Mouse (Mus musculus): ENCODE results near the gene Mfap3.

Mfap3 gene

DNA sequence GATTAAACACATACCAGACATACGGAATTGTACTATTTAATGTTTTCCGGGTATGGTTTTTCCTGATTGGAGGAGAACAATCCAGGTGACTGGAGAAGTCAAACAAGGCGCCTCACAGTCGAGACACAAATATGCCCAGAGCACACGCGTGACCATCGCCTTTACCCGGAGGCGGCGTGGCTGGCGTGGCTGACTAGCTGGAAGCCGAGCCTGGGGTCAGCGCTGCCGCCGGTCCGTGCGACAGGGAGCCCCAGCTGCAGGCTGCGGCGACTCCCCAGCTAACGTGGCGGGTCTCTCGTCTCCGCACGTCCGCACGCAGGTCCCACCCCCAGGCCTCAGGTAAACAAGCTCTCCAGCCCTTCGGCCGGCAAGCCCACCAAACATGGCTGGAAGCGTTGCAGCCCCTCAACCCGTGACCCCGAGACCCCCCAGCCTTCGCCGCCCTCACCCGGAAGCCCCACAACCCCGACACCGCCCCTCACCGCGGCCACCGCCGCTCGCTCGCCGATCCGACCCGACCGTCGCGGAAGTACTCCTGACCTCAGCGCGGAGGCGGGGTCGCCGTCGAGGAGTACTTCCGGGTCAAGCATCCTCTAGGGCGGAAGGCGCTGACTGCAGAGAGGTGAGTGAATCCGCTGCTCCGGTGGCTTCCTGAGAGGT is at the start of gene Mfap3, which contains the start of gene Fam114a2:
Gene Mfap3 (plus strand): TSS at position 574 of the 660 bp plus-strand sequence.
Gene Fam114a2 (minus strand): TSS at position 527 of the 660 bp plus-strand sequence.
- in situ Hi-C loops (cut with MboI; ENCODE audit: low pct_unique_long_range_greater_than_20kb in 1 of 2, low sequenced_read_pairs in 2 of 2, unreplicated experiment in 1 of 2): no loop called here

DNA sequence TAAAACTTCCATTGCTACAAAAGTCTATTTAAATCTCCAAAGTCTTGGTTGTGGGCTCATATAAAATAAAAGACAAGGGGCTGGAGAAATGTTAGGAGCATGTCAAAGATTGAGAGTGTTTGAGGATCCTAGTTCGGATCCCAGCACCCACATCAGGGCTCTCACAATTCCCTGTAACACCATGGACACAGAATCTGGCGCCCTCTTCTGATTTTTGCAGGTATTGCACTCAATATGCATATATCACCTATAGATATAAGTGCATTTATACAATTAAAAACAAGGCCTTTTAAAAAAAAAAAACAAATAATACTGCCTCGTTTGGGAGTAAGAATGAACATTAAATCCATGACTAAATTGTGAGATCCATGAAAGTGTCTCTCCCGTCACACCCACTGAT is 49.8 kb upstream of the Mfap3 start:
- in situ Hi-C loops (cut with MboI; ENCODE audit: low pct_unique_long_range_greater_than_20kb in 1 of 2, low sequenced_read_pairs in 2 of 2, unreplicated experiment in 1 of 2): no loop called here

DNA sequence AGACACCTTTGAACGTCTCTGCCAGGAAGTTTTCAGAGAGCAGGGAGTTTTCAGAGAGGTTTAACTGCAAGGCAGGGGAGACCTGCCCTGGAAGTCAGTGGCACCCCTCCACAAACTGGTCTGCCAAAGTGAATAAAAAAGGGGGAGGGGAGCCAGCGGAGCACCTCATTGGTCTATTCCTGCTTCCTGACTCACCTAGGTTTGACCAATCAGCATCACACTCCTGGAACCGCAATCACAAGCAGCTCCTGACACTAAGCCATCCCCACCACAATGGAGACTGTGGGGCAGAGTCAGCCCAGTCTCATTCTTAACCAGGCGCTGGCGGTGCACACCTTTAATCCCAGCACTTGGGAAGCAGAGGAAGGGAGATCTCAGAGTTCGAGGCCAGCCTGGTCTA is 48.4 kb upstream of the Mfap3 start:
- in situ Hi-C loops (cut with MboI; ENCODE audit: low pct_unique_long_range_greater_than_20kb in 1 of 2, low sequenced_read_pairs in 2 of 2, unreplicated experiment in 1 of 2): no loop called here

DNA sequence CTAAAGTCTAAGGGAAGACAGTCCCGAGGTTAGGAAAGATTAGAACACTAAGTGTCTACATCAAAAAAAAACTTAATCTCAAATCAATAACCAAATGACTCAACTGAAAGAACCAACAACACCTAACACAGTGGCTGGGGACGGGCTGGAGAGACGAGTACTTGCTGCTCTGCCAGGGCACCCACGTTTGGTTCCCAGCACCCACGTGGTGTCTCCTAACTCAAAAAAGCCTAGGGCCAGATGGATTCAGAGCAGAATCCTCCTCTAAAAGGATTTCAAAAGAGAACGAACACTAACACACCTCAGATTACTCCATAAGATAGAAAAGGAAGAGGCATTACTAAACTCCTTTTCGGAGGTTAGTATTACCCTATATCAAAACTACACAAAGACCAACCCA is 47.5 kb upstream of the Mfap3 start:
- in situ Hi-C loops (cut with MboI; ENCODE audit: low pct_unique_long_range_greater_than_20kb in 1 of 2, low sequenced_read_pairs in 2 of 2, unreplicated experiment in 1 of 2): no loop called here

DNA sequence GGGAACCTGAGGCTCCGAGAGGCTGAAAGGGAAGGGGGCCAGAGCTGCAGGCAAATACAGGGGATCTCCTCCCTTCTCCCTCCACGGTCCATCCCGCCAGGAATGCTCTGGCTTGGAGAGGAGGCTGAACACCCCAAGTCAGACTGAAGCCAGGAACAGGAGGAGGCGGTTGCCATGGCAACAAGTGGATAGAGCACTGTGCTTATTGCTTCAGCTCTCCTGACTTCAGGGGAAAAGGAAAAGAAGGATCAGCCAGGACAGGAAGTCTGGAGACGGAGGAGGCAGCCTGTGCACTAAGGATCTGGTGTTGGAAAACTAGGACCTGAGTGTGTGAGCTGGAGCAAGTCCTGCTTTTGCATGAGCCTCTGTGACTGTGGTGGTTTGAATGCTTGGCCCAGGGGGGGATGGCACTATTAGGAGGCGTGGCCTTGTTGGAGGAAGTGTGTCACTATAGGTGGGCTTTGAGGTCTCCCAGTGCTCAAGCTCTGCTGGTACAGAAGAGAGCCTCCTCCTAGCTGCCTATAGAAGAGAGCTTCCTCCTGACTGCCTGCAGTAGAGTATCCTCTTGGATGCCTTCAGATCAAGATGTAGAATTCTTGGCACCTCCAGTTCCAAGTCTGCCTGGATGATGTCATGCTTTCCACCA is 44.0 kb upstream of the Mfap3 start:
- in situ Hi-C loops (cut with MboI; ENCODE audit: low pct_unique_long_range_greater_than_20kb in 1 of 2, low sequenced_read_pairs in 2 of 2, unreplicated experiment in 1 of 2): no loop called here

DNA sequence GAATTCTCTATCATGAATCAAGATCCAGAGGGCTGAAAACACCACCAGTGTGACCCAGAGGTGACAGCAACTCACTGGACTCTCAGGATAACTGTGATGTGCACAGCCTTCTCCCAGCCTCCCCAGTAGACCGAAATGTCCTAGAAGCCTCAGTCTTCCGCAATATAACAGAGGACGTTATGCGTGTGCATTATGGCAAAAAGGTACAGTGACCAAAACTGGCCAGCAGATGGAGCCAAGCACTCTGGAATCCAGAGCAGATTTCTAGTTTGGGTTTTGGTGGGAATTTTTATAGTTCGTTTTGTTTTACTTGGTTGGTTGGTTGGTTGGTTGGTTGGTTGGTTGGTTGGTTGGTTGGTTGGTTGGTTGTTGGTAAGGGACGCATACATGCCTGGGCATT is 43.3 kb upstream of the Mfap3 start:
- in situ Hi-C loops (cut with MboI; ENCODE audit: low pct_unique_long_range_greater_than_20kb in 1 of 2, low sequenced_read_pairs in 2 of 2, unreplicated experiment in 1 of 2): no loop called here

DNA sequence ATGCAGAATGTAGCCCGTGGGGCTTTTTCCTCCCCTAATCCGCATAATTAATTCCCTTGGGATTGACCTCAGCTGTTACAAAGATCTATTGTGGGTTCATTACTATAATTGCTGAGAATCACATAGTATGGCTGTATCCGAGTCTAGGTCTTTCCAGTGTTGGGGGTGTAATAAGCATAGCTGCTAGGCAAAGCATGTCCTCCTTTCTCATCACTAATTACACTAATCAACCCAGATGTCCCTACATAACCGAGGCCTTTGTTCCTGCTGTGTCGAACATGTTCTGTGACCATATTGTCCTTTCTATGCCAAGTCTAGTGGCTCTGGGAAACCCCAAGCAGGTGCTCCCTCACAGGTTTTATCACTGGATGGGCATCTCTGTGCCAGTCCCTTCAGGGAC is 40.4 kb upstream of the Mfap3 start:
- in situ Hi-C loops (cut with MboI; ENCODE audit: low pct_unique_long_range_greater_than_20kb in 1 of 2, low sequenced_read_pairs in 2 of 2, unreplicated experiment in 1 of 2): no loop called here

DNA sequence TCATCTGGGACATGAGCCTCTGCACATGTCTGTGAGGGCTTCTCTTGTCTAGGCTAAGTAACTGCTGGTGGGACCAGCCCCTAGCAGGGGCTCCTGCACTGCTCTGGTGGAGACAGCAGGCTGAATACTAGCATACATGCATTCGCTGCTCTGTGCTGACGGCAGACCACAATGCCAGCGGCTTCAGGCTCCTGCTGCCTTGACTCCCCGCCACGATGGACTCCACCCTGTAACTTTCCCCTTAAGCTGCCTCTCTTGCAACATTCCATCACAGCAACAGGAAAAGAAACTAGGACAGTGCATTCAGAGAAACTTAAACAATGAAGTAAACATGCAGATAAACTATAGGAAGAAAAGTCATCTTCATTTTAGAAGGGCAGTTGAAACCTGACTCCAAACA is 30.0 kb upstream of the Mfap3 start:
- in situ Hi-C loops (cut with MboI; ENCODE audit: low pct_unique_long_range_greater_than_20kb in 1 of 2, low sequenced_read_pairs in 2 of 2, unreplicated experiment in 1 of 2): no loop called here

DNA sequence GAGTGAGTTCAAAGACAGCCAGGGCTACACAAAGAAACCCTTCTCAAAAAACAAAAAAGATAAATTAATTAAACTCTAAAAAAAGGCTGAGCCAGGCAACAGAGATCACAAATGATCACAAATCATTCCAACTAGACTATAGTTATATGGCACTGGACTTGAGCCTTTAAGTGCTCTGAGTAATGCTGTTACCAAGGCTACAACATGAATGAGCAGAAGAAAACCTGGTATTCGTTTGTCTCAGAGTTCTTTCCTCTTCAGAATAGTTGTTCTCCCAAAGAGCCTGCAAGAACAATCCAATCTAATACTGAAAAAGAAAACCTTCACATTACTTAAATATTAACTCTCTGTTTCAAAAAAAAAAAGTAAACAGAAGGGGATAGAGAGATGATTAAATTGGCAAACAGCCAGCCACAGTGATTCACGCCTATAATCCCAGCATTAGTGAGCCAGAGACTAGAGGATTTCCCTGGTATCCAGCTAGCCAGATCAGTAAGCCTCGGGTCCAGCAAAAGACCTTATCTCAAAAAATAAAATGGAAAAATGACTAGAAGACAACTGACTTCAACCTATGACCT is 21.9 kb upstream of the Mfap3 start:
- in situ Hi-C loops (cut with MboI; ENCODE audit: low pct_unique_long_range_greater_than_20kb in 1 of 2, low sequenced_read_pairs in 2 of 2, unreplicated experiment in 1 of 2): no loop called here

DNA sequence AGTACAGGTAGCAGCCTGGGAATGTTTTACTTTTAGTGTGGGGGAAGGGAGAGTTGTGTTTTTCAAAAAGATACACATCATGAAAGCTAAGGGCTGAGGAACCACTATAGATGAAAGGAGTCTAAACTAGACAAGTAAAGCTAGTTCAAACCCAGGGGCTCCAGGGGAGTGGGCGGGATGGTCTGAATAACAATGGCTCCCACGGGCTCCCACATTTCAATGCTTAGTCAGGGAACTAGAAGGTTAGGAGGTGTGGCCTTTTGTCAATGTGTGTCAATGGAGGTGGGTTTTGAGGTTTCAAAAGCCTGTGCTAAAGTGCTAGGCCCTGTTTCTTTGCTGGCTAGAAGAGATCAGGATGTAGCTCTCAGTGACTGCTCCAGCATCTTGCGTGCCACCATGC is 20.8 kb upstream of the Mfap3 start:
- in situ Hi-C loops (cut with MboI; ENCODE audit: low pct_unique_long_range_greater_than_20kb in 1 of 2, low sequenced_read_pairs in 2 of 2, unreplicated experiment in 1 of 2): no loop called here

DNA sequence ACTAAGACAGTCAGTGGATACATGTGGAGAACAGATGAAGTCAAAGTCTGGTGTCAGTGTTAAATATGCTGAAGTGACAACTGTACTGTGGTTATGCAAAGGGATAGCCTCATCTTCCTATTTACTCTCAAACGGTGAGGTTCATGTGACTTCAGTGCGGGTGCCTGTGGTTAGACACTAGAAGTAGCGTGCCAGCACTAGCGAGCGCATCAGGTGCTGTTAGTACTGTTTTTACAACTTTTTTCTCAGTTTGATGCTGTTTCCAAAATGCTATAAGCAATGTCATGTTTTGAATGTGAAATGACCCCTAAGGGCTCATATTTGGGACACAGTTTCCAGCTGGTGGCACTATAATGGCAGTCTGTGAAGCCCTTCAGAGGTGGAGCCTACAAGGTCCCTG is 20.2 kb upstream of the Mfap3 start:
- in situ Hi-C loops (cut with MboI; ENCODE audit: low pct_unique_long_range_greater_than_20kb in 1 of 2, low sequenced_read_pairs in 2 of 2, unreplicated experiment in 1 of 2): no loop called here

DNA sequence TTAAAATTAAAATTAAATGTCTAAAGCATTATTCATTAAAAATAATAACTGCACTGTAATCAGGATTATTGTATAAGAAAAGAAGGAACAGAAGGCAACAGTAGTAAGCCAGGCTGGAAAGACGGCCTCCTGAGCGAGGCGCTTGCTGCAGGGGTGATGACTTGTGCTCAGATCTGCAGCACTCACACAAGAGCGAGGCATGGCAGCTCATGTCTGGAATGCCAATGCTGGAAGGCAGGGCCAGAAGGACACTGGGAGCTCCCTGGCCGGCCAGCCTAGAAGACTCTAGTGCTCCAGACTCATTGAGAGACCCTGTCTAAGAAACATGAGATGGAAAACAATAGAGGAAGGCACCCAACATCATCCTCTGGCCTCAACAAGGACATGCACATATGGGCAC is 15.3 kb upstream of the Mfap3 start:
- in situ Hi-C loops (cut with MboI; ENCODE audit: low pct_unique_long_range_greater_than_20kb in 1 of 2, low sequenced_read_pairs in 2 of 2, unreplicated experiment in 1 of 2): no loop called here

DNA sequence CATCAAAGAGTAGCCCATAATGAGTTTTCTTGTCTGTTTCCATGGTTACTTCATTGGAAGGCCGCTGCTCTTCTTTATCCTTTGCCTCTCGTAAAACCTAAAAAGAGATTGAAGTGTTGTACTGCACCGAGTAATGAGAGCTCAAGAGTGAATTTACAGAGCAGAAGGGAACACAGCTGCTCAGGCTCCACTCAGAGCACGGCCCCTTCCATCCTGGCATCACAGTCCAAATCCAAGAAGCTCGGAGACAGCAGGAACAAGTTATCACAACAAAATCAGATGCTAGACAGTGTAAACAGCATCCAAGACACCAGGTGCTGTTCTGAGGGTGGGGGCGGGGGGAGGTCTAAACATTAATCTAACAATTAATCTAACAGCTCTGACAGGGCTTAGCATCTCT is 11.6 kb upstream of the Mfap3 start:
- in situ Hi-C loops (cut with MboI; ENCODE audit: low pct_unique_long_range_greater_than_20kb in 1 of 2, low sequenced_read_pairs in 2 of 2, unreplicated experiment in 1 of 2): no loop called here

DNA sequence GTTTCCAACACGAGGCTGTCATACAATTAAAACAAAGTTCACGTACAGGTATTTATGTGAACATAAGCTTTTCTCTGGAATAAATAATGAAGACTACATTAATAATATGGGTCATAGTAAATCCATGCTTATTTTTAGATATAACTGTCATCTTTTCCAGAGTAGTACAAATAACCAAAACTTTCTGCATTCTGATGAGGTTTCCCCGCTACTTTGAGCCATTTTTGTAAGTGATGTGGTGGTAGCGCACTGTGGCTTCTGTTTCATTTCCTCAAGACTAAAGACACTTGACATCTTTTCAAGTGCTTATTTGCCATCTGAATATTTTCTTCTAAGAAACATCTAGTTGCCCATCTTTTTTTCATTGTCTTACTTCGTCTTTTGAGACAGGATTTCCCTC is 3.2 kb upstream of the Mfap3 start:
- in situ Hi-C loops (cut with MboI; ENCODE audit: low pct_unique_long_range_greater_than_20kb in 1 of 2, low sequenced_read_pairs in 2 of 2, unreplicated experiment in 1 of 2): no loop called here

DNA sequence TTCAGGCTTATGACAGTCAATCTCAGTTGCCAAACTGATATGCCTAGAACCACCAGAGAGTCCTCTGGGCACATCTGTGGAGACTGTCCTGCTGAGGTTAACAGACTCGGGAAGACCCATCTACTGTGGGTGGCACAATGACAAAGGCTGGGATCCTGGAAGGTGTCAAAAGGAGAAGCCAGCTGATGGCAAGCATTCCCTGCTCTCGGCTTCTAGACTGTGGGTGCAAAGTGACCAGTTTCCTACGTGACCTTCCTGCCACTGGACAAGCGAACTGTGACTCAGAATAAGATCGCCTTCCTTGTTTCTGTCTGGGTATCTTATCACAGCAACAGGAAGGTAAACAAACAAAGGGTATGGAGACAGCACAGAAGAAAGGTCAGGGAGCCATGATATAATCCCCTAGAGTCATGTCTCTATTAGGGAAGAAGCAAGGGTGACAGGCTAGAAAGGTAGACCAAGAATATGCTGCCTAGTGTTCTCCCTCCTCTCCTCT is 1.5 kb upstream of the Mfap3 start:
- in situ Hi-C loops (cut with MboI; ENCODE audit: low pct_unique_long_range_greater_than_20kb in 1 of 2, low sequenced_read_pairs in 2 of 2, unreplicated experiment in 1 of 2): no loop called here

DNA sequence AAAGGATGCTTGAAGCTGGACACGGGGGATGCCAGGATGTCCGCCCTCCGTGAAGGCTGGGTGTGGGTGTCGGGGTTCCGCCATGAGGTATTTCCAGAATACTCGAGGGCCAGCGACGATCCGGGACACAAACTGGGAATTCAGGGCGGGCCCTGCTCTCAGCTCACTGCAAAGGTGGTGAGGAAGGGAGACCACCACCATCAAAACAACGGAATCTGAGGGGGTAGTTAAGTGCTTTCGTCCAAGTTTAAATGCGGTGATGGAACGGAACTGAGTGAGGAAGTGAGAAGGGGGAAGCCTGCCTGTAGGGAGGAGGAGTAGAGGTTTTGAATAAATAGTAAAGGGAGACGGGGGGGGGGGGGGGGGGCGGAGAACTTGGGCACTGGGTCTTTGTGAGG is 286 bp downstream of the Mfap3 start:
- in situ Hi-C loops (cut with MboI; ENCODE audit: low pct_unique_long_range_greater_than_20kb in 1 of 2, low sequenced_read_pairs in 2 of 2, unreplicated experiment in 1 of 2): no loop called here

DNA sequence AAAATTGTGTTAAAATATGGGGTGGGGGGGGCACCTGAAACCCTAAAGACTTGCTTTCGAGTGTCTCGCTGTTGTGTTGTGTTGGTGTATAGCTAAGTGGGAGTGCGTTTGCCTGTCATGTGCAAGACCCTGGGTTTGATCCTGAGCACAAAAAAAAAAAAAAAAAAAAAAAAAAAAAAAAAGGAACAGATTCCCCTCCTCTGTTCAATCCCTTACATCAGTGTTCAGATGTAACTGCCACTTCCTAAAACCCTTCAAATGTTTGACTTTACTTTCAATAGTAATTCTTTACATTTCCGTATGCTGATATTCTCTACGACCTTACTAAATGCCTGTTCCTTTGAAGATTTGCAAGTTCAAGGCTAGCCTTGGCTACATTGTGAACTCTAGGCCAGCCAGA is 840 bp downstream of the Mfap3 start:
- in situ Hi-C loops (cut with MboI; ENCODE audit: low pct_unique_long_range_greater_than_20kb in 1 of 2, low sequenced_read_pairs in 2 of 2, unreplicated experiment in 1 of 2): no loop called here

DNA sequence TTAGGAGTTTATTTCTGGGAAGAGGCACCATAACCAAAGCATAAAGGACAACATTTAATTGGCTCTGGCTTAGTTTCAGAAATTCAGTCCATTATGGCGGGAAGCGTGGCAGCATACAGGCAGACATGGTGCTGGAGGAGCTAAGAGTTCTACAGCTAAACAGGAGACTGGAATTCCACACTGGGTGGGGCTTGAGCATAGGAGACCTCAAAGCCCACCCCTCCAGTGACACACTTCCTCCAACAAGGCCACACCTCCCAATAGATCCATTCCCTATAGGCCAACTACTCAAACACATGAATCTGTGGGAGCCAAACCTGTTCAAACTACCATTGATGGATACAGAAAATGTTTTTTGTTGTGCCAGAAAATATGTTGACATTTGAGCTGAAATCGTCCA is 2.7 kb downstream of the Mfap3 start:
- in situ Hi-C loops (cut with MboI; ENCODE audit: low pct_unique_long_range_greater_than_20kb in 1 of 2, low sequenced_read_pairs in 2 of 2, unreplicated experiment in 1 of 2): no loop called here

DNA sequence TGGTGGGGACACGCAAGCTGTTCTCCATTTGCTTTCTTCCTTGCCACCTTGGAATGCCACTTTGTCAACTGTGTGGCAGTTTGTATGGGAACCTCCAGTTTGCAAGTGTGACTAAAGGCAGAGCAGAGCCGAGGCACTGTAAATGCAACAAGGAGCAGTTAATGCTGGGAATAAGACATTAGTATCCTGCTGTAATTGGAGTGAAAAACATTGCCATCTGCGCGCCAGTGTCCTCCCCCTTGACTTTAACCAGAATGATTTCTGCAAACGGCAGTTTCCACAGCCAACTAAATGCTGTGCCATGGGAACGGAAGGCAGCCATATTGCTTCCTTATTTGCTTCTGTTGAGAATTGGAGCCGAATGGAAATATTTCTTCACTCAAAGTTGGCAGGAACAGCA is 3.6 kb downstream of the Mfap3 start:
- in situ Hi-C loops (cut with MboI; ENCODE audit: low pct_unique_long_range_greater_than_20kb in 1 of 2, low sequenced_read_pairs in 2 of 2, unreplicated experiment in 1 of 2): no loop called here

DNA sequence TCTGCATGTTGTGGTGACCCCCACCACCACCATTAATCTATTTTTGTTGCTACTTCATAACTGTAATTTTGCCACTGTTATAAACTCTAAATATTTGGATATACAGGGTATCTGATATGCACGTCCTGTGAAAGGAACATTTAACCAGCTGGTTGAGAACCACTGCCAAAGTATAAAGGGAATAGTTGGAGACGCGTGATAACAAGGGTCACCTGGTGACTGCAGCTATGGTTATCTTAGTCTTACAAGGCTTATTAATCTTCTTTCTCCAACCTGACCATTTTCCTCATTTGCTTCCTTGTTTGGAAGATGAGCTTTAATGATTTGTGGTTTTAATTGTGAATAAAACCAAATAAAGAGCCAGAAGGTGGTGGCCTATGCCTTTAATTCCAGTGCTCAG is 5.0 kb downstream of the Mfap3 start:
- in situ Hi-C loops (cut with MboI; ENCODE audit: low pct_unique_long_range_greater_than_20kb in 1 of 2, low sequenced_read_pairs in 2 of 2, unreplicated experiment in 1 of 2): no loop called here
